Comparison of ENCODE assay signal across 24 mouse cellular contexts in genomic region chr2:74292641-74293040, GRCm38 (mm10).
DNase-seq lines count a peak whose midpoint lies in the region; ATAC-seq lines count a peak whose summit lies in the region.
"Had no signal": no experiment of that assay in that cellular context is flagged by ENCODE, and none has a peak within 500 bp of the region (broad histone marks: within the 10 kb centered on the region; RNA-seq: fewer than 3 reads in every experiment).

No protein-coding gene starts in this region.

- 0 out of 2 replicates have a peak, but pooled peaks have one; percentile 27 for ATAC-seq in forebrain, embryonic 16.5 days
- no peak for ATAC-seq in neural tube, embryonic 13.5 days (ENCODE audit: low read depth)
- ATAC-seq in neural tube, embryonic 15.5 days (ENCODE audit: low FRiP score), result no peak
- ATAC-seq: CD4-positive, CD25-positive, alpha-beta regulatory T cell, adult 4 months; hindbrain, postnatal 0 days; inflammation-experienced regulatory T-cells, adult 6 months had no signal

- WGBS in forebrain, embryonic 16.5 days, result 77% methylated on average over 7 of the region's 7 CpGs
- 90% methylated on average over 7 of the region's 7 CpGs for WGBS in forebrain, embryonic 10.5 days
- 65% methylated on average over 7 of the region's 7 CpGs for WGBS in neural tube, embryonic 13.5 days
- WGBS in neural tube, embryonic 15.5 days, result 55% methylated on average over 7 of the region's 7 CpGs

- no peaks in the 10 kb centered on the region for H3K9me3 ChIP-seq in forebrain, embryonic 16.5 days (ENCODE audit: control insufficient read depth, low read length)
- H3K9me3 ChIP-seq in forebrain, embryonic 10.5 days, result no peaks in the 10 kb centered on the region
- no peaks in the 10 kb centered on the region for H3K9me3 ChIP-seq in neural tube, embryonic 13.5 days
- no peaks in the 10 kb centered on the region for H3K9me3 ChIP-seq in neural tube, embryonic 15.5 days (replicated peaks)
- H3K9me3 ChIP-seq: forebrain, embryonic 12.5 days; heart, embryonic 10.5 days; heart, embryonic 13.5 days had no signal

- H3K4me2 ChIP-seq in forebrain, embryonic 16.5 days (ENCODE audit: low read length), result no peak overlapping the region
- no peak overlapping the region for H3K4me2 ChIP-seq in neural tube, embryonic 13.5 days
- no peak overlapping the region for H3K4me2 ChIP-seq in neural tube, embryonic 15.5 days
- H3K4me2 ChIP-seq: forebrain, embryonic 12.5 days; heart, embryonic 13.5 days; hindbrain, embryonic 14.5 days had no signal

- peaks cover 7% of the 10 kb centered on the region; the same call in 1 of the 2 replicates for H3K4me1 ChIP-seq in forebrain, embryonic 16.5 days (replicated peaks; ENCODE audit: control insufficient read depth, insufficient read depth, low read length)
- H3K4me1 ChIP-seq in forebrain, embryonic 10.5 days, result peaks cover 4% of the 10 kb centered on the region; the same call in 1 of the 2 replicates
- peaks cover 17% of the 10 kb centered on the region for H3K4me1 ChIP-seq in neural tube, embryonic 13.5 days (replicated peaks)
- peaks cover 11% of the 10 kb centered on the region for H3K4me1 ChIP-seq in neural tube, embryonic 15.5 days
- H3K4me1 ChIP-seq: heart, embryonic 10.5 days; heart, embryonic 13.5 days had no signal

- H3K27me3 ChIP-seq in forebrain, embryonic 16.5 days (replicated peaks; ENCODE audit: control insufficient read depth, insufficient read depth, low read length), result no peaks in the 10 kb centered on the region; the same call in 1 of the 2 replicates
- H3K27me3 ChIP-seq in forebrain, embryonic 10.5 days (ENCODE audit: poor library complexity, severe bottlenecking), result peaks cover 2% of the 10 kb centered on the region
- peaks cover 5% of the 10 kb centered on the region; the same call in 1 of the 2 replicates for H3K27me3 ChIP-seq in neural tube, embryonic 13.5 days
- no peaks in the 10 kb centered on the region for H3K27me3 ChIP-seq in neural tube, embryonic 15.5 days (replicated peaks)

- H3K4me3 ChIP-seq in forebrain, embryonic 16.5 days (replicated peaks; ENCODE audit: low read length), result no peak overlapping the region
- H3K4me3 ChIP-seq in forebrain, embryonic 10.5 days, result no peak overlapping the region
- no peak overlapping the region for H3K4me3 ChIP-seq in neural tube, embryonic 13.5 days
- no peak overlapping the region for H3K4me3 ChIP-seq in neural tube, embryonic 15.5 days (replicated peaks)
- H3K4me3 ChIP-seq: forebrain, embryonic 12.5 days; heart, adult 2 months; heart, embryonic 10.5 days; heart, embryonic 13.5 days had no signal

- DNase-seq in forebrain, embryonic 10.5 days (ENCODE audit: extremely low spot score, low spot score), result no peak
- peak; percentile 5 to 7 for DNase-seq in layer of hippocampus, postnatal 36 days
- DNase-seq in layer of hippocampus, postnatal 25 days (ENCODE audit: extremely low spot score in 1 of 2, low spot score in 1 of 2), result no peak
- no peak for DNase-seq in adipocyte (ENCODE audit: low spot score)
- DNase-seq: adrenal gland, adult 8-10 months; adrenal gland, postnatal 25 days; cerebellum, adult 18-20 months; cerebellum, adult 9-10 months; cerebellum, postnatal 14 days; gastrocnemius, postnatal 10 days; gastrocnemius, postnatal 36 days; heart, adult 2 months; heart, postnatal 14 days; heart, postnatal 4 days had no signal

- H3K36me3 ChIP-seq in forebrain, embryonic 16.5 days (ENCODE audit: control insufficient read depth, insufficient read depth), result no peaks in the 10 kb centered on the region
- no peaks in the 10 kb centered on the region for H3K36me3 ChIP-seq in forebrain, embryonic 10.5 days (replicated peaks)
- H3K36me3 ChIP-seq in neural tube, embryonic 13.5 days, result no peaks in the 10 kb centered on the region
- no peaks in the 10 kb centered on the region for H3K36me3 ChIP-seq in neural tube, embryonic 15.5 days
- H3K36me3 ChIP-seq: forebrain, embryonic 12.5 days; heart, embryonic 10.5 days; heart, embryonic 13.5 days had no signal

- no peak overlapping the region for H3K27ac ChIP-seq in forebrain, embryonic 16.5 days (ENCODE audit: low read length)
- H3K27ac ChIP-seq in forebrain, embryonic 10.5 days, result no peak overlapping the region
- H3K27ac ChIP-seq in neural tube, embryonic 13.5 days (replicated peaks), result peak overlapping the region; percentile 49; the same call in 1 of the 2 replicates
- H3K27ac ChIP-seq in neural tube, embryonic 15.5 days (replicated peaks), result no peak overlapping the region
- H3K27ac ChIP-seq: forebrain, embryonic 12.5 days; heart, adult 2 months; heart, embryonic 10.5 days; heart, embryonic 13.5 days; hindbrain, postnatal 0 days had no signal

- no peak overlapping the region for H3K9ac ChIP-seq in forebrain, embryonic 16.5 days (replicated peaks; ENCODE audit: low read depth, low read length)
- H3K9ac ChIP-seq in neural tube, embryonic 13.5 days, result no peak overlapping the region
- no peak overlapping the region for H3K9ac ChIP-seq in neural tube, embryonic 15.5 days (replicated peaks)
- H3K9ac ChIP-seq: forebrain, embryonic 12.5 days; heart, embryonic 13.5 days had no signal

Comparison
In these comparisons a context has a peak if more than half of its experiments do, and no peak if none do; other contexts are left out.
1. DNase-seq: peak in layer of hippocampus, postnatal 36 days (2 of 2); none in forebrain, embryonic 10.5 days (single experiment), layer of hippocampus, postnatal 25 days (0 of 2) and adipocyte (single experiment).